Mouse (Mus musculus) neural tube, embryonic 12.5 days (tissue): ENCODE results near the gene Cxcl13. TPM values are rescaled to one million over a fixed set of nuclear protein-coding genes. Genes with fewer than 3 reads are reported as not detected.

Experiments used
- ATAC-seq: fragments of 200-750 bp; cut with Nextera tagmentation; 2 replicates; pipeline ENCODE4 v1.8.0; 2017; ENCODE audit warnings: low read depth, mild to moderate bottlenecking, moderate TSS enrichment, moderate library complexity; ENCODE audit not compliant: low FRiP score
- H3K27ac ChIP-seq: fragments of 300-500 bp; sonication (generic); 2 replicates; pipeline ENCODE4 v1.5.1; 2016
- H3K27me3 ChIP-seq: fragments of 300-500 bp; sonication (generic); replicated peaks from 2 replicates; pipeline ENCODE4 v1.6.1; 2016; ENCODE audit warnings: mild to moderate bottlenecking
- H3K36me3 ChIP-seq: fragments of 300-500 bp; sonication (generic); 2 replicates; pipeline ENCODE4 v1.6.1; 2016; ENCODE audit warnings: mild to moderate bottlenecking
- H3K4me1 ChIP-seq: fragments of 300-500 bp; sonication (generic); 2 replicates; pipeline ENCODE4 v1.6.1; 2016
- H3K4me2 ChIP-seq: fragments of 300-500 bp; sonication (generic); replicated peaks from 2 replicates; pipeline ENCODE4 v1.6.1; 2016; ENCODE audit warnings: mild to moderate bottlenecking
- H3K4me3 ChIP-seq: fragments of 300-500 bp; sonication (generic); 2 replicates; pipeline ENCODE4 v1.5.1; 2016
- H3K9ac ChIP-seq: fragments of 300-500 bp; sonication (generic); 2 replicates; pipeline ENCODE4 v1.6.1; 2016; ENCODE audit warnings: mild to moderate bottlenecking
- H3K9me3 ChIP-seq: fragments of 300-500 bp; sonication (generic); 2 replicates; pipeline ENCODE4 v1.6.1; 2016; ENCODE audit warnings: mild to moderate bottlenecking
- WGBS: fragments of 180-500 bp; shearing (Covaris S2); methylation state at CpG from one replicate; pipeline ENCODE4 v1.1.7; 2016; 5-methylcytosine and 5-hydroxymethylcytosine counted together
- polyA plus RNA-seq: library from polyadenylated mRNA; unstranded; fragments of >200 nt; fragmentation: Nextera tagmentation; extraction: Ambion mirVana; gene quantifications from 2 replicates; pipeline ENCODE4 v1.2.1, GENCODE M21; 2016

The Cxcl13 gene
- polyA plus RNA-seq, result 0.56 and 1.0 TPM in 2 replicates

GRCm38 (mm10) chr5:95956651-95957050 is at the start of gene Cxcl13:
Cxcl13 (plus strand) TSS chr5:95956951.
- WGBS, result 61% methylated on average over 5 of the region's 5 CpGs

DNA sequence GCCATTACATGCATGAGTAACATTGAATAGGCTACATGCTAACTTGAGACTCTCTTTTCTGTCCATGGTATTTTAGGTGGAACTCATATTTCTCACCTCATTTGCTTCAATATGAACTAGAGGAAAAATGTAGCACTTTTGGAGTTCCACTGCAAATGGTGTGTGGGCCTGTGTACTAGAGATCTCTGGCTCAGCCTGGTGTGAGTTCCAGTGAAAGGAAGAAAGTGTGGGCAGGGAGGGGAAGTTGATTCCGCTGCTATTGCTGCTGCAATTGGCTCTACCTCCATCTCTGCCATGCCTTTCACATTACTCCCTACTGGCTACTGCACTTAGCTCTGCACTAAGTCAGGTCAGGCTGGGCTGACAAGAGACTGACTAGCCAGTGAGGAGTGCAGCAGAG is 45.7 kb upstream of the Cxcl13 start:
- Histone ChIP-seq H3K27ac (no peak overlapping the region), H3K9me3 (no peaks in the 10 kb centered on the region), H3K4me1 (no peaks in the 10 kb centered on the region), H3K27me3 (no peaks in the 10 kb centered on the region), H3K4me2 (no peak overlapping the region), H3K36me3 (no peaks in the 10 kb centered on the region), H3K4me3 (no peak overlapping the region), H3K9ac (no peak overlapping the region)
- no peak for ATAC-seq
- 75% methylated on average over 1 of the region's 1 CpGs for WGBS

More at GRCm38 (mm10) chr5:95956651-95957050, at the start of gene Cxcl13:
- ATAC-seq, result no peak
- Histone ChIP-seq H3K4me3 (no peak within 1 kb of the TSS), H3K4me2 (no peak within 1 kb of the TSS), H3K27ac (no peak within 1 kb of the TSS), H3K27me3 (no peaks in the 10 kb centered on the region), H3K9me3 (no peaks in the 10 kb centered on the region), H3K36me3 (no peaks in the 10 kb centered on the region), H3K9ac (no peak within 1 kb of the TSS), H3K4me1 (no peaks in the 10 kb centered on the region)

- Histone ChIP-seq H3K9ac (no peak overlapping the region), H3K4me2 (no peak overlapping the region), H3K36me3 (no peaks in the 10 kb centered on the region), H3K27me3 (no peaks in the 10 kb centered on the region), H3K27ac (no peak overlapping the region), H3K9me3 (no peaks in the 10 kb centered on the region), H3K4me3 (no peak overlapping the region), H3K4me1 (no peaks in the 10 kb centered on the region)
- ATAC-seq, result no peak
- 83% methylated on average over 6 of the region's 6 CpGs for WGBS
Measured at GRCm38 (mm10) chr5:95918491-95918890, 38.3 kb upstream of the Cxcl13 start.

GRCm38 (mm10) chr5:95924023-95924422 is 32.7 kb upstream of the Cxcl13 start:
- ATAC-seq, result no peak
- no peaks in the 10 kb centered on the region for H3K27me3 ChIP-seq
- H3K36me3 ChIP-seq, result no peaks in the 10 kb centered on the region
- H3K9ac ChIP-seq, result no peak overlapping the region
- H3K4me2 ChIP-seq, result no peak overlapping the region
- no peaks in the 10 kb centered on the region for H3K9me3 ChIP-seq
- WGBS, result 83% methylated on average over 6 of the region's 6 CpGs
- H3K4me3 ChIP-seq, result no peak overlapping the region
- no peaks in the 10 kb centered on the region for H3K4me1 ChIP-seq
- no peak overlapping the region for H3K27ac ChIP-seq

DNA sequence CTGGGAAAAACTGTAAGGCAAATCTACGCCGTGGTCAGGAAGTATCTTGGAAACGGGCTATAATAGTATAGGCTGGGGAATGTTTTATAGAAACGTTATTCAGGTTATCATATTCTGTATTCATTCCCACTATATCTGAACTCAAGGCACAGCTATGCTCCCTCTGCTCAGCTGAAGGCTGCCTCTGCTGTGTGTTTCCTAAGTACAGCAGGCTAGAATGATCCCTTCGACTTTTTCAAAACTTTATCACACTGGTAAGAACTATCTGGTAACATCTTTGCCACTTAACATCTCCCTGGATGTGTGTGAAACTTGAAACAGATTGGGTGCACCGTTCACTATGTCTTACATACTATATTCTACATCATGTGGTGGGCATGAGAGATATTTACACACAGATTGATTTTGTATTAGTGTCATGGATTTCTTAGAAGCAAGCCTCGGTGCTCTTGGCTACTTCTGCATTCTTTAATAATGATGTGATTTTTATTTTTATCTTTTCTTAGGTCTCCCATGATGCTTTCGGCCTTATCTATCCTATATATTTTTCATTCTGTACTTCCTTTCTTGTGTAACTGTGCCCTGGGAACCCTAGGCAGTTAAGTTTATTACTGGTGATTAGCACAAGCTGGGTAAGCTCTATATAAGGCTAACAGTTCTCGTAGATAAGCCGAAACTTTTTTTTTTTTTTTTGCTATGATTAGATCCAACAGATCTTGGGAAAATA is 31.4 kb upstream of the Cxcl13 start:
- Histone ChIP-seq H3K36me3 (no peaks in the 10 kb centered on the region), H3K4me3 (no peak overlapping the region), H3K27me3 (no peaks in the 10 kb centered on the region), H3K4me2 (no peak overlapping the region), H3K27ac (no peak overlapping the region), H3K4me1 (no peaks in the 10 kb centered on the region), H3K9ac (no peak overlapping the region), H3K9me3 (no peaks in the 10 kb centered on the region)
- WGBS, result 91% methylated on average over 10 of the region's 10 CpGs
- ATAC-seq, result no peak

DNA sequence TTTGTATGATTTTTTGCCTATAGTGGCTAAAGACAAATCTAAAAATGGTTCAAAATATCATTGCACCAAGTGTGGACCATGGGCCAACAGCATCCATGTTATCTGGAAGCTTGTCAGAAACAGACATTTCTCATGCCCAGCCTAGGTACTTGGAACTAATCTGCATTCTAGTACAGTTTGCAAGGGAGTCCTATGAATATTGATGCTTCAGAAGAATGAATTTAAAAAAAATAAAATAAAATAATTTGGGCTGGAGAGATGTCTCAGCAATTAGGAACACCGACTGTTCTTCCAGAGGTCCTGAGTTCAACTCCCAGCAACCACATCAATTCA is 30.9 kb upstream of the Cxcl13 start:
- H3K4me2 ChIP-seq, result no peak overlapping the region
- no peak overlapping the region for H3K9ac ChIP-seq
- H3K36me3 ChIP-seq, result no peaks in the 10 kb centered on the region
- 94% methylated on average over 1 of the region's 1 CpGs for WGBS
- H3K9me3 ChIP-seq, result no peaks in the 10 kb centered on the region
- ATAC-seq, result no peak
- no peak overlapping the region for H3K27ac ChIP-seq
- H3K27me3 ChIP-seq, result no peaks in the 10 kb centered on the region
- no peak overlapping the region for H3K4me3 ChIP-seq
- H3K4me1 ChIP-seq, result no peaks in the 10 kb centered on the region

DNA sequence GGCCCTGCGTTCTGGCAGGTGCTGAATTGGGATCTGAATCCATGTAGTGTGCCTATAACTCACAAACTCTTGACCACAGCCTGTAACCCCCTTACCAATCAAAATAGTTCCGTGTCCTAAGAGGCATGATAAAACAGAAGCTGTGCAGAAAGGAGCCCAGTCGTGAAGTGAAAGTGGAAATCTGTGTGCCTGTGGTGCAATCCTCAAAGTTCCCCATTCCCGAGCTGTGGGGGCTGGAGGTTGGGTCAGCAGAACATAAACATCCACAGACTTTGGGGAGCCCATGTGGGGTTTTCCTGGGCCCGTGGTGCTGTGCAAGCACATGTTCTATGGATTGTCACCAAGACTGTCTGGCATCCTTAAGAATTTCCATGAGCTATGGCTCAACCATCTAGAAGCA is 21.7 kb upstream of the Cxcl13 start:
- H3K4me3 ChIP-seq, result no peak overlapping the region
- H3K27me3 ChIP-seq, result no peaks in the 10 kb centered on the region
- no peaks in the 10 kb centered on the region for H3K4me1 ChIP-seq
- no peak overlapping the region for H3K9ac ChIP-seq
- WGBS, result 84% methylated on average over 5 of the region's 5 CpGs
- no peak for ATAC-seq
- H3K27ac ChIP-seq, result no peak overlapping the region
- H3K9me3 ChIP-seq, result no peaks in the 10 kb centered on the region
- no peak overlapping the region for H3K4me2 ChIP-seq
- H3K36me3 ChIP-seq, result no peaks in the 10 kb centered on the region

- no peak for ATAC-seq
- H3K27ac ChIP-seq, result no peak overlapping the region
- no peaks in the 10 kb centered on the region for H3K4me1 ChIP-seq
- H3K36me3 ChIP-seq, result no peaks in the 10 kb centered on the region
- WGBS, result 86% methylated on average over 5 of the region's 5 CpGs
- no peak overlapping the region for H3K4me2 ChIP-seq
- no peak overlapping the region for H3K4me3 ChIP-seq
- no peaks in the 10 kb centered on the region for H3K9me3 ChIP-seq
- H3K9ac ChIP-seq, result no peak overlapping the region
- no peaks in the 10 kb centered on the region for H3K27me3 ChIP-seq
Measured at GRCm38 (mm10) chr5:95936068-95936467, 20.7 kb upstream of the Cxcl13 start.

GRCm38 (mm10) chr5:95937129-95937528 is 19.6 kb upstream of the Cxcl13 start:
- no peak overlapping the region for H3K9ac ChIP-seq
- no peak for ATAC-seq
- no peak overlapping the region for H3K4me3 ChIP-seq
- H3K9me3 ChIP-seq, result no peaks in the 10 kb centered on the region
- H3K4me1 ChIP-seq, result no peaks in the 10 kb centered on the region
- WGBS, result 70% methylated on average over 2 of the region's 2 CpGs
- H3K4me2 ChIP-seq, result no peak overlapping the region
- no peaks in the 10 kb centered on the region for H3K36me3 ChIP-seq
- H3K27ac ChIP-seq, result no peak overlapping the region
- no peaks in the 10 kb centered on the region for H3K27me3 ChIP-seq

GRCm38 (mm10) chr5:95938044-95938625 is 18.6 kb upstream of the Cxcl13 start:
- Histone ChIP-seq H3K27me3 (no peaks in the 10 kb centered on the region), H3K4me3 (no peak overlapping the region), H3K4me1 (no peaks in the 10 kb centered on the region), H3K9me3 (no peaks in the 10 kb centered on the region), H3K4me2 (no peak overlapping the region), H3K9ac (no peak overlapping the region), H3K27ac (no peak overlapping the region), H3K36me3 (no peaks in the 10 kb centered on the region)
- 78% methylated on average over 11 of the region's 11 CpGs for WGBS
- no peak for ATAC-seq

DNA sequence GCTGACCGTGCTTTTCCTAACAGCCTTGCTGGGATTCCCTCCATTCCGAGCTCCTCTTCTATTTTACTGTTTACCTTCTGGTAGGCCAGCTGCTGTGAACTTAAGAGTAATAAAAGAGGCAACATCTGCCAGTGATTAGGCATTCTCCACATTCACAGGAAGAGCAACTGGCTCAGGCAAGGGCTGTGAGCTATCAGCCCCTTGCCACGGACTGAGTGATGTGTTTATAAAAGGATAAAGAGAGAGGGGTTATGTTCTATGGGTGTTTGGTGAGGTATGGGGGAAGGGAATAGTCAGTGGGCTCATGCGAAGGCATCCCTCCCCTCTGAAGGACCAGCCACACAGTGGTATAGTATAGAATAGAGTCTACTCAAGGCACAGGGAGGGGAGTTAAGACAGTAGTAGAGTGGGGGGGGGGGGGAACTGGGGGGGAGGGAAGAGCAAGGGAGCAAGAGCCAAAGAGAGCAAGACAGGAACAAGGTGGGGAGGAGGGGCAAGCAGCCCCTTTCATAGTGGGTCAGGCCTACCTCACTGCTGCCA is 16.0 kb upstream of the Cxcl13 start:
- Histone ChIP-seq H3K4me2 (no peak overlapping the region), H3K27ac (no peak overlapping the region), H3K4me3 (no peak overlapping the region), H3K27me3 (no peaks in the 10 kb centered on the region), H3K36me3 (no peaks in the 10 kb centered on the region), H3K4me1 (no peaks in the 10 kb centered on the region), H3K9me3 (no peaks in the 10 kb centered on the region), H3K9ac (no peak overlapping the region)
- ATAC-seq, result no peak
- WGBS, result 49% methylated on average over 4 of the region's 4 CpGs

DNA sequence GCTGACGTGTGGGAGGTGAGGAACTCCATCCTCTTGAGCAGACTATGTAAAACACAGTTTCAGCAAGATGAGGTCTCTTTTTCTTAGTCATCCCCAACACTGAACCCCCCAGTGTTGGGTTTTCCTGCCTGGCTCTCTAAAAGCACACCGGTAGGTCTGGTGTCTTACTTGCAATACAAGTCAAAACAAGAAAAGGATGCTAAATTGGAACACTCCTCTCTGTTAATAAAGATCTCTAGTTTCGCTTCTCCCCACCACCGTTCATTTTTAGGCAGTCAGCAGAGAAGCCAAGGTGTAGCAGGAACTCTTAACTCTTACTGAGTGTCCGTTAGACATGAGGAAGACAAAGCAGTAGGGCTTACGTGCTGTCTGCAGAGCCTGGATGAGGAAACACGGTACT is 15.2 kb upstream of the Cxcl13 start:
- 87% methylated on average over 7 of the region's 7 CpGs for WGBS

DNA sequence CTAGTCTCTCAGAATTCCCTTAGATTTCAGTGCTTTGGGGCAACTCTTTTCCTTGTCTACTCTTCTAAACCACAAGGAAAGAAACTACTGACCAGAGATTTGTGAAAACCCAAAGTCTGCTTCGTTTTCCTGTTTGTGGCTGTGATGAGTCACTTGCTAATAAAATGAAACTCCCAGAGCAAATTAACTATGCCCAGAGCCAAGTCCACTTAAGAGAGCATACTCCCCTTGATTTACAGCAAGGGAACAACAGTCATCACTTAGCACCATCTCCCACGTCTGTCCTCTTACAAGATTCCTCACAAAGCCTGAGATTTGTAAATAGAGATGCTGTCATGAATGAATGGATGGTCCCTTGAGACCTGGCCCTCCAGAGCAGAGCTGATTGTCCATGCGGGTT is 11.6 kb upstream of the Cxcl13 start:
- H3K9ac ChIP-seq, result no peak overlapping the region
- H3K36me3 ChIP-seq, result no peaks in the 10 kb centered on the region
- H3K4me2 ChIP-seq, result no peak overlapping the region
- ATAC-seq, result no peak
- H3K4me1 ChIP-seq, result no peaks in the 10 kb centered on the region
- no peaks in the 10 kb centered on the region for H3K9me3 ChIP-seq
- WGBS, result 47% methylated on average over 3 of the region's 3 CpGs
- H3K27ac ChIP-seq, result no peak overlapping the region
- H3K27me3 ChIP-seq, result no peaks in the 10 kb centered on the region
- H3K4me3 ChIP-seq, result no peak overlapping the region

More for the DNA sequence above, 15.2 kb upstream of the Cxcl13 start:
- Histone ChIP-seq H3K27ac (no peak overlapping the region), H3K9me3 (no peaks in the 10 kb centered on the region), H3K4me1 (no peaks in the 10 kb centered on the region), H3K9ac (no peak overlapping the region), H3K36me3 (no peaks in the 10 kb centered on the region), H3K4me2 (no peak overlapping the region), H3K4me3 (no peak overlapping the region), H3K27me3 (no peaks in the 10 kb centered on the region)
- ATAC-seq, result no peak
